Mouse (Mus musculus) gastrocnemius, adult 8-10 months (tissue): ENCODE data around the gene Slc31a1. TPM values are rescaled to one million over a fixed set of nuclear protein-coding genes. Genes with fewer than 3 reads are reported as not detected.

Experiments
- total RNA-seq, 4 experiments: library from RNA; stranded (reverse); gene quantifications; 2 replicates each; pipeline ENCODE4 v1.2.4; 2022

Slc31a1 gene
- total RNA-seq, 4 experiments from 2014 or later, result 7.6 to 9.7 (median 8.5) TPM

Other genes starting within 250 kb of the Slc31a1 start
- gene Mup21, start 209.9 kb upstream of the Slc31a1 start, total RNA-seq, result not detected
- gene Zfp37, start 129.7 kb upstream of the Slc31a1 start, total RNA-seq, result 1 to 10 TPM in 2 of 4 experiments, under 1 TPM in 2; 0.56 to 1.1 (median 0.97) TPM
- gene Slc31a2, start 98.2 kb upstream of the Slc31a1 start, total RNA-seq, result 1 to 10 TPM; 4.9 to 6.7 (median 5.4) TPM
- gene Fkbp15, start 179 bp upstream of the Slc31a1 start, total RNA-seq, result 10 to 100 TPM; 10.0 to 12.0 (median 10.8) TPM
- gene Cdc26, start 47.9 kb downstream of the Slc31a1 start, total RNA-seq, result 10 to 100 TPM; 51.7 to 57.0 (median 54.6) TPM
- gene Prpf4, start 48.1 kb downstream of the Slc31a1 start, total RNA-seq, result 10 to 100 TPM; 16.9 to 18.2 (median 17.4) TPM
- not detected for gene Rnf183, start 74.5 kb downstream of the Slc31a1 start, total RNA-seq
- gene Wdr31, start 110.2 kb downstream of the Slc31a1 start, total RNA-seq, result under 1 TPM; 0.13 to 0.72 (median 0.45) TPM
- gene Bspry, start 119.3 kb downstream of the Slc31a1 start, total RNA-seq, result not detected
- 1 to 10 TPM in 3 of 4 experiments, under 1 TPM in 1; 0.40 to 1.8 (median 1.3) TPM for gene Hdhd3, start 142.7 kb downstream of the Slc31a1 start, total RNA-seq
- 10 to 100 TPM; 26.1 to 36.7 (median 30.3) TPM for gene Alad, start 159.2 kb downstream of the Slc31a1 start, total RNA-seq
- gene Pole3, start 164.3 kb downstream of the Slc31a1 start, total RNA-seq, result 10 to 100 TPM; 14.1 to 18.1 (median 15.1) TPM
- not detected for gene 4933430I17Rik, start 164.6 kb downstream of the Slc31a1 start, total RNA-seq
- gene Rgs3, start 199.1 kb downstream of the Slc31a1 start, total RNA-seq, result 1 to 10 TPM; 4.3 to 7.5 (median 5.9) TPM